Mouse (Mus musculus) kidney, adult 9 months (tissue): ENCODE data around the gene Nppc.

ENCODE experiments used
- DNase-seq: peaks from one replicate; pipeline ENCODE4 v3.0.0; 2022

Nppc gene

GRCm38 (mm10) chr1:86650272-86650671 lies 20.1 kb downstream of the Nppc start:
- peak; percentile 63 for DNase-seq

DNA sequence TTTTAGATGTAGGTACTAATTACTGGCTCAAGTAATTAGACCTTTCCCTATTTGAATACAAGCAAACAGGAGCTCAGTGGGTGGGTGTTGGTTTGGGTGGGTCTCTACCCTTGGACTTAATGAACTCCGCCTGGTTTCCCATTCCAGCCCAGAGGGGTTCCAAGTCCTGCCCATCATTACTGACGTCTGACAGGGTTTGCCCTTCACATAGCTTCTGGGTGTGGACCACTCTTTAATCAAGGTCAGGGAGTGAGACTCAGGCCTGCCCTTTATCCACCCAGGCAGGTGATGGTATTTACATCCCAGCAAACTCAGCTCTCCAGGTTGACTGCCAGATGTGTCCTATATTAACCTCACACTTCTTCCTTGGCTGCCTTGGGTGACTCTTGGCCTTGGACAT lies 22.9 kb downstream of the Nppc start:
- no peak for DNase-seq

GRCm38 (mm10) chr1:86643101-86643809 lies 27.1 kb downstream of the Nppc start:
- no peak for DNase-seq

DNA sequence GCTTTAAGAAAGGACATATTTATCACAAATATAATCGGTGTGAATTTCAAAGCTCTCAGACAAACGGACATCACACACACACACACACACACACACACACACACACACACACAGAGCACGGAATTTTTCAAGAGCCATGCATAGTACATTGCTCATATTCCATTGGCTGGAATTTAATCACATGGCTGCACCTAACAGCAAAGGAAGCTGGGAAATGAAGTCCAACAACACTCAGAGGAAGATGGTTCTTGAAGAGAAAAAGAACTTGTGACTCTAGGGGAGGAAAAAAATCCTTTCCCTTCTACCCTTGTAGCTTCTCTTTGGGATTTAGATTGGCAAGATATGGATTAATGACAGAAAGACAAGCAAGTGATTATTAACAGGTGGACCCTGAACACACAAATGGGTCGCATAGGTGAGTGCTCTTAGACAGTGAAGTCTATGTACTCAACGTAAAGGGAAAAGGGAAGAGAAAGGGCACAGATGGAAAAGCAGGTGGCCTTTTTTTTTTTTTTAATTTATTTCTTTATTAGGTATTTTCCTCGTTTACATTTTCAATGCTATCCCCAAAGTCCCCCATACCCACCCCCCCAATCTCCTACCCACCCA lies 35.5 kb downstream of the Nppc start:
- DNase-seq = peak; percentile 26

GRCm38 (mm10) chr1:86633840-86634750 lies 36.3 kb downstream of the Nppc start:
- no peak for DNase-seq

GRCm38 (mm10) chr1:86633434-86633833 lies 36.9 kb downstream of the Nppc start:
- no peak for DNase-seq

- no peak for DNase-seq
Observed at GRCm38 (mm10) chr1:86632732-86633380, 37.5 kb downstream of the Nppc start.

DNA sequence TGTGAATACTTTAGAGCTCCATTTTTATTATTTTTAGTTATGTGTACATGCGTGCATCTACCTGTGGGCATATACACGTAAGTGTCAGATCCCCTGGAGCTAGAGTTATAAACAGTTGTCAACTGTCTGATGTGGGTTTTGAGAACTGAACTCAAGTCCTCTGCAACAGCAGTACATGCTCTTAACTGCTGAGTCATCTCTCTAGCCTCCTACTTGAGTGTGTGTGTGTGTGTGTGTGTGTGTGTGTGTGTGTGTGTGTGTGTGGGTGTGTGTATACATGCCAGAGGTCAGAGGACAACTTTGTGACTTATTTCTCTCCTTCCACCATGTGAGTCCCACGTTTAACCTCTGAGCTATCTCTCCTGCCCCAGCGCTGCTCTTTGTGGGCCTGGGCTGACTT lies 39.8 kb downstream of the Nppc start:
- DNase-seq = no peak

DNA sequence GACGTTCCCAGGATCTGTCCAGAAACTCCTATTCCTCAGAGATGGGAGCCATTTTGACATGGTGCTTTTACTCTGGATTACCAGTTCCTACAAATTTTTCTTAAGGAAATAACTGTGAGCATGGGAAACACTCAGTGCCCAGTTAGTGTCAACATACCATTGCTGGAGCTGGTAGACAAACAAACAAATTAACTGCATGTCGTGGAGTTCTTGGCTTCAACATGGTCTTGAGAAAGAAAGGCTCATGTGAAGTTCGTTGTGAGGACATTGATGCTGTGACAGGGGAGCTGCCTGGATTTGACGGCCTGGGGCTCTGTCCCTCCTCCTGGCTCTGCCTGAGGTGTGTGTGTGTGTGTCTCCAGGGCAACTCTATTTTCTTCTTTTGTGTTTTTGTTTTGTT lies 40.4 kb downstream of the Nppc start:
- DNase-seq = no peak

DNA sequence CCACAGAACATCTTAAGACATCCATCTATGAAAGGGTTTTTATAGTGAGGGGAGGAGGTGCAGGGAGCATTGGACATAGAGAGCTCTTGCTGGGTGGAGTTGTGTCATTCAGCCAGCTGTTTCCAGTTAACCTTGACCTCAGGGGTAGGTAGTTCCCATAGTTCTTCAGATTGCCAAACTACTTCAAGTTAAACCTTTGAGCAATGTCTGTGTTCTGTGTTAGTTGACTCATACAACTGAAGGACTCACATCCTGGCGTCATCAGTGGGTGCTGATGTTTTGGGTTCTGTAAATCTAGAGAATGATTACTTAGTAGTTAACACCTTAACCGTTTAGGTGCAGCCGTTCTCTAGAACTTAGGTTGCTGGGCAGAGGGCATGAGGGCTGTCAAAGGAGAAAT lies 42.1 kb downstream of the Nppc start:
- peak; percentile 78 for DNase-seq

- no peak for DNase-seq
Observed at GRCm38 (mm10) chr1:86623001-86624000, 47.1 kb downstream of the Nppc start.

- peak; percentile 62 for DNase-seq
Observed at GRCm38 (mm10) chr1:86622296-86622695, 48.1 kb downstream of the Nppc start.

GRCm38 (mm10) chr1:86618454-86619125 lies 51.8 kb downstream of the Nppc start:
- DNase-seq = peak; percentile 81
